Mouse (Mus musculus) neural tube, embryonic 11.5 days (tissue): Measurements from ENCODE around the gene Spint4. TPM values are rescaled to one million over a fixed set of nuclear protein-coding genes. Genes with fewer than 3 reads are reported as not detected.
"Not testable (repeated sequence)": the region's sequence is repeated elsewhere in the genome, so short reads cannot be mapped to it uniquely, and the experiment has no call there.

Source experiments
- ATAC-seq: fragments of 200-750 bp; cut with Nextera tagmentation; 2 replicates; pipeline ENCODE4 v1.8.0; 2017; ENCODE audit warnings: moderate number of reproducible peaks, mild to moderate bottlenecking, moderate TSS enrichment, moderate library complexity; ENCODE audit not compliant: insufficient read depth, low FRiP score, low TSS enrichment
- DNase-seq: peaks from one replicate; pipeline ENCODE4 v3.0.0-alpha.2; 2015; ENCODE audit warnings: low spot score
- H3K27ac ChIP-seq: fragments of 300-500 bp; sonication (generic); 2 replicates; pipeline ENCODE4 v1.5.1; 2014; ENCODE audit warnings: low read depth, mild to moderate bottlenecking, low read length
- H3K27me3 ChIP-seq: fragments of 300-500 bp; sonication (generic); 2 replicates; pipeline ENCODE4 v1.6.1; 2014; ENCODE audit warnings: mild to moderate bottlenecking, low read length, mixed read lengths; ENCODE audit not compliant: control insufficient read depth, insufficient read depth
- H3K36me3 ChIP-seq: fragments of 300-500 bp; sonication (generic); 2 replicates; pipeline ENCODE4 v1.6.1; 2014; ENCODE audit warnings: mild to moderate bottlenecking, low read length, moderate library complexity, mixed read lengths; ENCODE audit not compliant: control insufficient read depth, insufficient read depth
- H3K4me1 ChIP-seq: fragments of 300-500 bp; sonication (generic); 2 replicates; pipeline ENCODE4 v1.6.1; 2014; ENCODE audit warnings: low read length, mixed read lengths; ENCODE audit not compliant: control insufficient read depth, insufficient read depth
- H3K4me2 ChIP-seq: fragments of 300-500 bp; sonication (generic); 2 replicates; pipeline ENCODE4 v1.6.1; 2014; ENCODE audit warnings: low read depth, mild to moderate bottlenecking, moderate library complexity
- H3K4me3 ChIP-seq: fragments of 300-500 bp; sonication (generic); 2 replicates; pipeline ENCODE4 v1.5.1; 2014; ENCODE audit warnings: low read depth, low read length
- H3K9ac ChIP-seq: fragments of 300-500 bp; sonication (generic); 2 replicates; pipeline ENCODE4 v1.6.1; 2014; ENCODE audit warnings: mild to moderate bottlenecking, low read length
- H3K9me3 ChIP-seq: fragments of 300-500 bp; sonication (generic); 2 replicates; pipeline ENCODE4 v1.6.1; 2016; ENCODE audit warnings: low read length; ENCODE audit not compliant: control insufficient read depth
- WGBS: fragments of 180-500 bp; shearing (Covaris S2); extraction: QIAGEN DNeasy Blood & Tissue Kit; methylation state at CpG from one replicate; pipeline ENCODE4 v1.1.7; 2014; 5-methylcytosine and 5-hydroxymethylcytosine counted together
- polyA plus RNA-seq: library from polyadenylated mRNA; unstranded; fragments of >200 nt; fragmentation: Nextera tagmentation; extraction: Ambion mirVana; gene quantifications from 2 replicates; pipeline ENCODE4 v1.2.1, GENCODE M21; 2014

Spint4 gene
- polyA plus RNA-seq, 1 experiment from 2014 or later: not detected

DNA sequence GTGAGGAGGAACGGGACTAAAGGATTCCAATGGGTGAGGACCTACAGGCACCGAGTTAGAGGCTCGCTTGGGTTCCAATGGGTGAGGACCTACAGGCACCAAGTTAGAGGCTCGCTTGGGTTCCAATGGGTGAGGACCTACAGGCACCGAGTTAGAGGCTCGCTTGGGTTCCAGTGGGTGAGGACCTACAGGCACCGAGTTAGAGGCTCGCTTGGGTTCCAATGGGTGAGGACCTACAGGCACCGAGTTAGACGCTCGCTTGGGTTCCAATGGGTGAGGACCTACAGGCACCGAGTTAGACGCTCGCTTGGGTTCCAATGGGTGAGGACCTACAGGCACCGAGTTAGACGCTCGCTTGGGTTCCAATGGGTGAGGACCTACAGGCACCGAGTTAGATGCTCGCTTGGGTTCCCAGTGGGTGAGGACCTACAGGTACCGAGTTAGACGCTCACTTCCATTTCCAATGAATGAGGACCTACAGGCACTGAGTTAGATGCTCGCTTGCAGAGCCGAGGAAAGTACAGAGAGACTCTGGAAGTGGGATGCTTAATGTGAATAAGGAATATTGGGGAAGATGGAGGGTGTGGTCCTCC is 18.0 kb downstream of the Spint4 start:
- H3K27ac ChIP-seq, DNase-seq, H3K4me2 ChIP-seq, H3K9ac ChIP-seq, H3K36me3 ChIP-seq, ATAC-seq, H3K4me3 ChIP-seq, H3K9me3 ChIP-seq, H3K4me1 ChIP-seq, H3K27me3 ChIP-seq: not testable (repeated sequence)
- WGBS: 91% methylated on average over 20 of the region's 23 CpGs

- Histone ChIP-seq H3K4me1 (no peaks in the 10 kb centered on the region), H3K4me3 (no peak overlapping the region), H3K36me3 (no peaks in the 10 kb centered on the region), H3K27ac (no peak overlapping the region), H3K9ac (no peak overlapping the region), H3K9me3 (no peaks in the 10 kb centered on the region), H3K4me2 (no peak overlapping the region), H3K27me3 (no peaks in the 10 kb centered on the region)
- ATAC-seq: no peak
- WGBS: 73% methylated on average over 4 of the region's 4 CpGs
- no peak for DNase-seq
Measured at GRCm38 (mm10) chr2:164723276-164723675, 25.0 kb downstream of the Spint4 start.

DNA sequence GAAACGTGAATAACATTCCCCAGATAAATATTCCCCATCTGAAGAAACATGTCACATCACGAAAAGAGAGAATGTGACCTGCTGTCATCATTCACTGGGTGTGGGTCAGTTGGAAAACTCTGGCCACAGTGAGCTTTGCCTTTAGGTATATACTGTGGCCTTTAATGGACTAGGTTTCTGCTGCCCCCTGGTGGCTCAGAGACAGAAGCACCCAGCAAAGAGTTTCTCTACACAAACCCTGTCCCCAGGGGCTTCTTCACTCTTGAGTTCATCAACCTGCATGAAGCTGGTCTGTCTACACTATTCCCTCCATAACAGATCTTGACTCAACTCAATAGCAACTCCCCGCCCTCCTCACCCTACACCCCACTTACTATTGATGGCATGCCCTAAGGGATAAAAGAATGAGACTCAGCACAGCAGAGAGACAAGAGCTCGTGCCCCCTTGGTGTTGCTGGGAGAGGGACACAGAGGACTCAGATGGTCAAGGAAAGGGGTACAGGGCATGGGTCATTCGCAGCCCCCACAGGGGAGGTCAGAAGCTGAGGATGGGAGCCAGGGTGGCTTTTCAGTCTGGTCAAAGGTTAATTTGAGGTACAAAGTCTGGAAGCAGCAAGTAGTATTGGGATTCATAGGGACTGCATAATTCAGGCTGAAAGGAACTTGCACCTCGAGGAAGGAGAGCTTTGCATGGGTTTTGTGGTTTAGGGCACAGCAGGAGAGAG is 27.8 kb downstream of the Spint4 start:
- H3K4me3 ChIP-seq: no peak overlapping the region
- H3K9ac ChIP-seq: no peak overlapping the region
- no peak overlapping the region for H3K27ac ChIP-seq
- H3K36me3 ChIP-seq: no peaks in the 10 kb centered on the region
- no peaks in the 10 kb centered on the region for H3K27me3 ChIP-seq
- DNase-seq (peak; percentile 76), ATAC-seq (no peak)
- H3K4me2 ChIP-seq: no peak overlapping the region
- H3K9me3 ChIP-seq: no peaks in the 10 kb centered on the region
- H3K4me1 ChIP-seq: no peaks in the 10 kb centered on the region
- 23% methylated on average over 6 of the region's 6 CpGs for WGBS

DNA sequence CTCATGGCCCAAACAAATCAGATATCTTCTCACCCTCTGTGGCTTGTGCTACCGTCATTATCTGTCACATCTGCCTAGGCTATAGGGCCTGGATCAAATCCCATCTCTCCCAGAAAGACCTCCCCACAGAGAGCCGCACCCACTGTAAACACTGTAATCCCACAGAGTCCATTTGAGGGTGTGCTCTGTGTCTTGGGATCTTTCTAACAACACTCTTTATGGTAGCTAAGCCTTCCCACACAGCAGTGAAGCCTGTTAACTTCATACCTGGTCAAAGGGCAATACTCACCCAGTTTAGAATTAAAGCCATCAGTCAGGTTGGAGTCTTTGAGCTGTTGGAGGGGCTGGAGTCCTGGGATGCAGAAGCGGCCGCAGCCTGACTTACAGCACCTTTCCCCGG is 33.4 kb downstream of the Spint4 start:
- no peak overlapping the region for H3K9ac ChIP-seq
- H3K27ac ChIP-seq: no peak overlapping the region
- no peaks in the 10 kb centered on the region for H3K36me3 ChIP-seq
- no peaks in the 10 kb centered on the region for H3K27me3 ChIP-seq
- no peak overlapping the region for H3K4me3 ChIP-seq
- ATAC-seq (no peak), DNase-seq (no peak)
- H3K4me1 ChIP-seq: no peaks in the 10 kb centered on the region
- no peaks in the 10 kb centered on the region for H3K9me3 ChIP-seq
- WGBS: 75% methylated on average over 5 of the region's 5 CpGs
- H3K4me2 ChIP-seq: no peak overlapping the region

- no peak for DNase-seq
- Histone ChIP-seq H3K4me2 (no peak overlapping the region), H3K9me3 (no peaks in the 10 kb centered on the region), H3K36me3 (no peaks in the 10 kb centered on the region), H3K27me3 (no peaks in the 10 kb centered on the region), H3K4me1 (no peaks in the 10 kb centered on the region), H3K4me3 (no peak overlapping the region), H3K27ac (no peak overlapping the region), H3K9ac (no peak overlapping the region)
- no peak for ATAC-seq
- 93% methylated on average over 2 of the region's 2 CpGs for WGBS
Measured at GRCm38 (mm10) chr2:164733259-164733658, 35.0 kb downstream of the Spint4 start.

DNA sequence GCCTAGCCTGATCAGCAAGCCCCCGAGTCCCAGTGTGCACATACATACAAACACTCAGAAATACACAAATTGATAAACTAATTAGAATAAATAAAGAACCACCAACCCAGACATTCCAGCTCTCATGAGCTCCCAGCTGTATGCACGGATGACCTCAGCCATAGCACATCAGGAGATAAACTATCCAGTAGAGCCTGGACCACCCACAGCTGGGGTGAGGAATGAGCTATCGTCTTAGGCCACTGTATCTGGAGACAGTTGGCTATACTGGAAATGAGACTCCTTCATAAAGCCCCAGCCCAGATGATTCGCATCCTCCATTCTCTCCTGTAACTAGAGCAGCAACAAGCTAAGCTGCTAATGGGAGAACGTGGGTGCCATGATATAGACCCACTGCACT is 36.5 kb downstream of the Spint4 start:
- ATAC-seq (no peak), DNase-seq (no peak)
- H3K27me3 ChIP-seq: no peaks in the 10 kb centered on the region
- no peak overlapping the region for H3K27ac ChIP-seq
- H3K4me1 ChIP-seq: no peaks in the 10 kb centered on the region
- H3K36me3 ChIP-seq: no peaks in the 10 kb centered on the region
- H3K9me3 ChIP-seq: no peaks in the 10 kb centered on the region
- 84% methylated on average over 5 of the region's 5 CpGs for WGBS
- H3K4me2 ChIP-seq: no peak overlapping the region
- H3K9ac ChIP-seq: no peak overlapping the region
- H3K4me3 ChIP-seq: no peak overlapping the region

DNA sequence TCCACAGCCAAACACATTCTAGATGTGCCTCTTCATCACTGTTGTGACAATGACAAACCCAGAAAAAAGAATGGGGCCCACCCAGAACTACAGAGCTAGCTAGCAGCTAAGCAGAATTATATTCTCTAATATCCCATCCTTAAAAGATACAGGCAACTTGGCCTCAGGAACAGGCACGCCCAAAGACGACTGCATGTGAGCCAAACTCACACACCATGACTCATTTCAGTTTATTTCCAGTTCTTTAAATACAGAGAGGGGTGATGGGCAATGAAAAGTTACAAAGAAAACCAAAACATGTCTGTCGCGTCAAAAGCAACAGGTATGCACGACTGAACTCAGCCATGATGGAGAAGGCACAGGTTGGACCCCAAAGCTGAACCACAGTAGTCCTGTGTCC is 37.1 kb downstream of the Spint4 start:
- H3K27ac ChIP-seq: no peak overlapping the region
- ATAC-seq (no peak), DNase-seq (no peak)
- 91% methylated on average over 5 of the region's 5 CpGs for WGBS
- no peaks in the 10 kb centered on the region for H3K4me1 ChIP-seq
- H3K4me2 ChIP-seq: no peak overlapping the region
- no peaks in the 10 kb centered on the region for H3K27me3 ChIP-seq
- H3K4me3 ChIP-seq: no peak overlapping the region
- no peaks in the 10 kb centered on the region for H3K36me3 ChIP-seq
- H3K9me3 ChIP-seq: no peaks in the 10 kb centered on the region
- no peak overlapping the region for H3K9ac ChIP-seq

DNA sequence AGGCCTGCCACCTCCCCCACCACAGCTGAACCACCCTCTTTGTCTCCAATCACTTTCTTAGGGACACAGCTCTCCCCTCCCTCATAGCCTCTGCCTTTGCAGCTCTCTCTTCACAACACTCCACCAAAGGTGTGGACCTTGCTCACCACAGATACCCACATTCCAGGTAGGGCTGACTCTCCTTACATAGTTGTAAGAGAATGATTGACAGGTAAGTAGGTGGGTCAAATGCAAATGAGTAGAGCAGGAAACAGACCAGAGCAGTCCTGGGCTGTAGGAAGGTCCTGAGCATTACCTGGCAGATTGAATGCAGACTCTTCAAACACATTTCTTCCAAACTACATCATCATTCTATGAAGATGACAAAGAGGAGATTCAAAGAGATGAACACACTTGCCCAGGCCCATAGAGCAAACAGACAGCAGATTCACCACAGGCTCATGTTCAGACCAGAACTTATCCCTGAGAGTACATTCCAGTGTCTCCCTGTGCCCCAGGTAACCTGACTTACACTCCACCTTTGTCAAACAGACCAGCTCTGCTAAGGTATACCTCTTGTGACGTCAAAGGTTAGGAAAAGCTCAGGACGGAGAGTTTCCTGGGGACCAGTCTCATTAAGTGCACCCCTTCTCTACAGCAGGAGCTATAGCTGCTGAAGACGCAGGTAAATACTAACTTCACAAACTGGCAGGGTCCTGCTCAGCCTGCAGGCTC is 39.2 kb downstream of the Spint4 start:
- H3K4me3 ChIP-seq: no peak overlapping the region
- no peaks in the 10 kb centered on the region for H3K27me3 ChIP-seq
- 72% methylated on average over 3 of the region's 3 CpGs for WGBS
- no peaks in the 10 kb centered on the region for H3K4me1 ChIP-seq
- H3K9ac ChIP-seq: no peak overlapping the region
- H3K9me3 ChIP-seq: no peaks in the 10 kb centered on the region
- ATAC-seq (no peak), DNase-seq (no peak)
- H3K27ac ChIP-seq: no peak overlapping the region
- H3K36me3 ChIP-seq: no peaks in the 10 kb centered on the region
- H3K4me2 ChIP-seq: no peak overlapping the region

- no peak overlapping the region for H3K9ac ChIP-seq
- no peak overlapping the region for H3K27ac ChIP-seq
- H3K4me1 ChIP-seq: no peaks in the 10 kb centered on the region; the same call in 1 of the 2 replicates
- no peak for ATAC-seq
- H3K4me2 ChIP-seq: no peak overlapping the region
- no peaks in the 10 kb centered on the region for H3K27me3 ChIP-seq
- DNase-seq: no peak
- H3K9me3 ChIP-seq: no peaks in the 10 kb centered on the region
- H3K4me3 ChIP-seq: no peak overlapping the region
- no peaks in the 10 kb centered on the region for H3K36me3 ChIP-seq
- 68% methylated on average over 7 of the region's 7 CpGs for WGBS
Measured at GRCm38 (mm10) chr2:164739876-164740275, 41.6 kb downstream of the Spint4 start.
